Mouse (Mus musculus) limb, embryonic 12.5 days (tissue): ENCODE data around the gene Cit. TPM values are rescaled to one million over a fixed set of nuclear protein-coding genes. Genes with fewer than 3 reads are reported as not detected.

Experiments
- ATAC-seq: fragments of 200-750 bp; cut with Nextera tagmentation; 2 replicates; pipeline ENCODE4 v1.8.0; 2017; ENCODE audit warnings: low read depth, moderate TSS enrichment; ENCODE audit not compliant: insufficient number of reproducible peaks, insufficient read depth, low FRiP score, low TSS enrichment
- H3K27ac ChIP-seq: fragments of 300-500 bp; sonication (generic); 2 replicates; pipeline ENCODE4 v1.5.1; 2016; ENCODE audit warnings: mild to moderate bottlenecking, moderate library complexity
- H3K27me3 ChIP-seq: fragments of 300-500 bp; sonication (generic); 2 replicates; pipeline ENCODE4 v1.6.1; 2016; ENCODE audit warnings: mild to moderate bottlenecking, moderate library complexity
- H3K36me3 ChIP-seq: fragments of 300-500 bp; sonication (generic); 2 replicates; pipeline ENCODE4 v1.6.1; 2016; ENCODE audit warnings: mild to moderate bottlenecking, moderate library complexity
- H3K4me1 ChIP-seq: fragments of 300-500 bp; sonication (generic); replicated peaks from 2 replicates; pipeline ENCODE4 v1.6.1; 2016
- H3K4me2 ChIP-seq: fragments of 300-500 bp; sonication (generic); 2 replicates; pipeline ENCODE4 v1.6.1; 2016; ENCODE audit warnings: mild to moderate bottlenecking, moderate library complexity
- H3K4me3 ChIP-seq: fragments of 300-500 bp; sonication (generic); replicated peaks from 2 replicates; pipeline ENCODE4 v1.5.1; 2016; ENCODE audit warnings: mild to moderate bottlenecking
- H3K9ac ChIP-seq: fragments of 300-500 bp; sonication (generic); replicated peaks from 2 replicates; pipeline ENCODE4 v1.6.1; 2016; ENCODE audit warnings: mild to moderate bottlenecking, moderate library complexity
- H3K9me3 ChIP-seq: fragments of 300-500 bp; sonication (generic); 2 replicates; pipeline ENCODE4 v1.6.1; 2016; ENCODE audit warnings: mild to moderate bottlenecking, moderate library complexity
- WGBS: fragments of 180-500 bp; shearing (Covaris S2); methylation state at CpG from one replicate; pipeline ENCODE4 v1.1.7; 2016; 5-methylcytosine and 5-hydroxymethylcytosine counted together
- polyA plus RNA-seq: library from polyadenylated mRNA; unstranded; fragments of >200 nt; fragmentation: Nextera tagmentation; extraction: Ambion mirVana; gene quantifications from 2 replicates; pipeline ENCODE4 v1.2.1, GENCODE M21; 2016

Cit gene
- polyA plus RNA-seq, 1 experiment from 2014 or later = 41.5 TPM

DNA sequence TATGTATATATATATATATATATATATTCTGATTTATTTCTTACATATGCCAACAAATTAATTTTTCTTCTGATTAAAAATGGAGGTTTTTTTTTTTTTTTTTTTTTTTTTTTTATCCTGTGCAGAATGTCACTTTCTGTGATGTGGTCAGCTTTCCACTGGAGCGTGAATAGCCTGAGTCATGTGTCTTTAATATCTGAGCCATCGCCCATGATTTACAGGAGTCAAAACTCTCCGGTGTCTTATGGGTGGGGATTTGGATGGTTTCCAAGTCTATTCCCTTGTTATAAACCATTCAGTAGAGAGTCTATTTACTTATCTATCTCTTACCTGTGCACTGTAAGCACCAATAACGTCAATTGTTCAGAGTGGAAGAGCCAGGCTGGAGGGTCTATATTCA is 27.9 kb downstream of the Cit start:
- Histone ChIP-seq H3K27me3 (no peaks in the 10 kb centered on the region), H3K4me3 (no peak overlapping the region), H3K36me3 (peaks cover 44% of the 10 kb centered on the region), H3K27ac (no peak overlapping the region), H3K4me2 (no peak overlapping the region), H3K4me1 (no peaks in the 10 kb centered on the region), H3K9ac (no peak overlapping the region), H3K9me3 (no peaks in the 10 kb centered on the region)
- ATAC-seq = no peak
- 86% methylated on average over 4 of the region's 4 CpGs for WGBS

DNA sequence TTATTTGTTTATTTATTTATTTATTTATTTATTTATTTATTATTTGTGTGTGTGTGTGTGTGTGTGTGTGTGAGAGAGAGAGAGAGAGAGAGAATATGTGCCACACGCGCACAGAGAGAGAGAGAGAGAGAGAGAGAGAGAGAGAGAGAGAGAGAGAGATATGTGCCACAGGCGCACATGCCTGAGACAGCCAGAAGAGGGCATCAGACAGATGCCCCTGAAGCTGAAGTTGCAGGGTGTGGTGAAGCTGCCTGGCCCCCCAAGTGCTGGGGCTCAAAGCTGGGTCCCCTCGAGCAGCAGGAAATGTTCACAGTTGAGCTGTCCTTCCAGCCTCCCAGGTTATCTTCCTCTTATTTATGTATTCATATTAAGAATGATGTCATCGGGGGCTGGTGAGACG is 32.3 kb downstream of the Cit start:
- Histone ChIP-seq H3K9me3 (no peaks in the 10 kb centered on the region), H3K27ac (no peak overlapping the region), H3K4me2 (no peak overlapping the region), H3K36me3 (peaks cover 48% of the 10 kb centered on the region), H3K4me3 (no peak overlapping the region), H3K27me3 (no peaks in the 10 kb centered on the region), H3K9ac (no peak overlapping the region), H3K4me1 (no peaks in the 10 kb centered on the region)
- WGBS = 93% methylated on average over 6 of the region's 6 CpGs
- ATAC-seq = no peak

- no peak overlapping the region for H3K9ac ChIP-seq
- no peak overlapping the region for H3K27ac ChIP-seq
- H3K36me3 ChIP-seq = peaks cover 54% of the 10 kb centered on the region
- H3K4me3 ChIP-seq = no peak overlapping the region
- H3K9me3 ChIP-seq = no peaks in the 10 kb centered on the region
- no peak for ATAC-seq
- no peaks in the 10 kb centered on the region for H3K4me1 ChIP-seq
- WGBS = 78% methylated on average over 9 of the region's 9 CpGs
- H3K27me3 ChIP-seq = no peaks in the 10 kb centered on the region
- H3K4me2 ChIP-seq = no peak overlapping the region
Observed at GRCm38 (mm10) chr5:115882165-115882564, 37.1 kb downstream of the Cit start.

- Histone ChIP-seq H3K9ac (no peak overlapping the region), H3K4me1 (no peaks in the 10 kb centered on the region), H3K4me2 (no peak overlapping the region), H3K27me3 (no peaks in the 10 kb centered on the region), H3K9me3 (no peaks in the 10 kb centered on the region), H3K4me3 (no peak overlapping the region), H3K36me3 (peaks cover 67% of the 10 kb centered on the region), H3K27ac (no peak overlapping the region)
- ATAC-seq = no peak
- 92% methylated on average over 9 of the region's 9 CpGs for WGBS
Observed at GRCm38 (mm10) chr5:115884429-115884828, 39.4 kb downstream of the Cit start.

DNA sequence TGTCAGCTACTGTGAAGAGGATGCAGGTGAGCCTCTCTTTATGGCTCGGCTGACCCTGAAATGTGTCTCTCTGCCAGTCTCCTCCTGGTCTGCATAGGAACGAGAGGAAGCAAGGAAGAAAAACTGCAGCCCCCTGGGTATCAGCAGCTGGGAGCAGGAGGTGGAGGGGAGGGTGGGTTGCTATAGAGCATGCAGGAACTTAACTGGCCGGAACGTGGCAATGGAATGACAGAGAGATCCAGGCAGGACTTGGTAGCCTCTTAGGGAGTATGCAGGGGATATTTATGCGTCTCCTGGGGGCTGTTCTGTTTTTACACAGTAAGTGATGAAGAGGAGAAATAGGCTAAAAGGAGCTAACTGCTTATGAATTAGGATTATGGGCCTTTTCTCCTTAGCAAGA is 48.7 kb downstream of the Cit start:
- Histone ChIP-seq H3K27ac (no peak overlapping the region), H3K9me3 (no peaks in the 10 kb centered on the region), H3K4me2 (no peak overlapping the region), H3K4me3 (no peak overlapping the region), H3K4me1 (no peaks in the 10 kb centered on the region), H3K27me3 (no peaks in the 10 kb centered on the region), H3K36me3 (peaks cover 37% of the 10 kb centered on the region), H3K9ac (no peak overlapping the region)
- 64% methylated on average over 5 of the region's 5 CpGs for WGBS
- ATAC-seq = no peak

DNA sequence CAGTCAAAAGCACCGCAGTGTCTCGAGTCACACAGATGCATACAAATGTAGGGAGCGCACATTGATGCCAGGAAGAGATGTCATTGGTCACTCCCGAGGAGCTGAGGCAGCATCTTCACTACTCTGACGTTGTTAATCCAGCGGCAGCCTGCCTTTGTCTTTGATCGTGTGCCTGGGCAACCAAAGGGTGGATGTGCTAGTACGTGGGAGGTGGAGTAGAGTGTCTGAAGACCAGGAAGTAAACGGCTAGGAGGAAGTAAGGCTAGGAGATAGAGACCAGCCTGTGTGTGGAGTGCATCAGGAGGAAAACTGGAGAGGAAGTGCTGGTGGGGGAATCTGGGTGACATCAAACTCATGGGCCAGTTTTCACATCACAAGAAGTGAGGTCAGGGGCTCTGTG is 52.0 kb downstream of the Cit start:
- no peak for ATAC-seq
- peaks cover 9% of the 10 kb centered on the region; the same call in 1 of the 2 replicates for H3K36me3 ChIP-seq
- no peaks in the 10 kb centered on the region for H3K9me3 ChIP-seq
- no peaks in the 10 kb centered on the region for H3K27me3 ChIP-seq
- no peak overlapping the region for H3K4me2 ChIP-seq
- no peak overlapping the region for H3K4me3 ChIP-seq
- 75% methylated on average over 9 of the region's 9 CpGs for WGBS
- no peaks in the 10 kb centered on the region for H3K4me1 ChIP-seq
- no peak overlapping the region for H3K27ac ChIP-seq
- H3K9ac ChIP-seq = no peak overlapping the region

- Histone ChIP-seq H3K27me3 (peaks cover 3% of the 10 kb centered on the region; the same call in 1 of the 2 replicates), H3K4me2 (peak overlapping the region; percentile 75), H3K4me1 (peaks cover 22% of the 10 kb centered on the region), H3K4me3 (peak overlapping the region; percentile 39), H3K9me3 (no peaks in the 10 kb centered on the region), H3K36me3 (peaks cover 8% of the 10 kb centered on the region; the same call in 1 of the 2 replicates), H3K9ac (peak overlapping the region; percentile 24), H3K27ac (no peak overlapping the region)
- ATAC-seq = 0 out of 2 replicates have a peak, but pooled peaks have one; percentile 32
- 6% methylated on average over 38 of the region's 38 CpGs for WGBS
Observed at GRCm38 (mm10) chr5:115907037-115908009, 62.2 kb downstream of the Cit start.

- no peak for ATAC-seq
- WGBS = 18% methylated on average over 10 of the region's 10 CpGs
- Histone ChIP-seq H3K9me3 (no peaks in the 10 kb centered on the region), H3K9ac (no peak overlapping the region), H3K27ac (no peak overlapping the region), H3K4me3 (no peak overlapping the region), H3K36me3 (peaks cover 13% of the 10 kb centered on the region; the same call in 1 of the 2 replicates), H3K27me3 (peaks cover 3% of the 10 kb centered on the region; the same call in 1 of the 2 replicates), H3K4me1 (peaks cover 22% of the 10 kb centered on the region), H3K4me2 (peak overlapping the region; percentile 75)
Observed at GRCm38 (mm10) chr5:115908251-115908650, 63.2 kb downstream of the Cit start.

- Histone ChIP-seq H3K27ac (no peak overlapping the region), H3K4me2 (0 out of 2 replicates have a peak overlapping the region, but pooled peaks have one; percentile 75), H3K36me3 (peaks cover 13% of the 10 kb centered on the region; the same call in 1 of the 2 replicates), H3K9me3 (no peaks in the 10 kb centered on the region), H3K4me1 (peaks cover 22% of the 10 kb centered on the region), H3K9ac (no peak overlapping the region), H3K4me3 (no peak overlapping the region), H3K27me3 (peaks cover 3% of the 10 kb centered on the region; the same call in 1 of the 2 replicates)
- no peak for ATAC-seq
- 63% methylated on average over 12 of the region's 12 CpGs for WGBS
Observed at GRCm38 (mm10) chr5:115908699-115909098, 63.6 kb downstream of the Cit start.

DNA sequence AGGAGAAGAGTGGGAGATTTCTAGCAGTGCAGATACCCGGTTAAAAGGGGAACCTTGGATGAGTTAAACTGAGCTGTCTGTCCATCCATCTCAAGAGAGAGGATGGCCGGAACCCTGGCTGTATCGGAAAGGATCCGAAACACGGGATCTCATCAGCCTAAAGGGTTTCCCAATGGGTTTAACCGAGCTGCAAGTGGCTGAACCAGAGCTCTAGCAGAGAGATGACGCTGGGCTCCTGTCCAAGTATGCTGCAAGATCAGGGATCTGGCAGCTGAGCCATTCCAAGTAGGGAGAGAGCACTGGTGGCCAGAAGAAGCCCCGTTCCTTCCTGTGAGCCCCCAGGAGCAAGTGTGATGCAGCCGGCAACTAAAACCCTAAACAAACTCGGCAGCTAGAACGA is 64.0 kb downstream of the Cit start:
- Histone ChIP-seq H3K27ac (no peak overlapping the region), H3K27me3 (peaks cover 3% of the 10 kb centered on the region; the same call in 1 of the 2 replicates), H3K36me3 (peaks cover 17% of the 10 kb centered on the region; the same call in 1 of the 2 replicates), H3K4me2 (no peak overlapping the region), H3K9ac (no peak overlapping the region), H3K4me1 (peaks cover 22% of the 10 kb centered on the region), H3K9me3 (no peaks in the 10 kb centered on the region), H3K4me3 (no peak overlapping the region)
- no peak for ATAC-seq
- 69% methylated on average over 11 of the region's 11 CpGs for WGBS

DNA sequence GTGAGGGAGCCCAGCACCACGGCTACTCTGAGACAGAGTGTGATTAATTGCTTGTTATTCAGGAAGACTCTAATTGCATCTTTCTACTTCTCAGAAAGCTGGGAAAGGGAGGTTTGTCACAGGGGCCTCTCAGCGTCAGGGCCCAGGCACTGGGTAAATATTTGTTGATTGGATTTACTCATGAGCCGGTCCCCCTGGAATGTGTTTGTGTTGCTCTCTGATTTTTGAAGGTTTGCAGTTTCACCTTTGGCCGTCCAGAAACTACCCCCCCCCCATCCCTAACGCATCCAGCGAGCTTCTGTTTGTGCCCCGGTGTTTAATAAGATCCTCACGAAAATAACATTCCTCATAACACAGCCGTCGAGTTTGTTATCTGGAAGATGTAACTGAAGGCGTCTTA is 65.4 kb downstream of the Cit start:
- Histone ChIP-seq H3K27me3 (peaks cover 3% of the 10 kb centered on the region; the same call in 1 of the 2 replicates), H3K36me3 (peaks cover 13% of the 10 kb centered on the region; the same call in 1 of the 2 replicates), H3K4me2 (no peak overlapping the region), H3K27ac (no peak overlapping the region), H3K4me3 (no peak overlapping the region), H3K9ac (no peak overlapping the region), H3K4me1 (peaks cover 22% of the 10 kb centered on the region), H3K9me3 (no peaks in the 10 kb centered on the region)
- WGBS = 54% methylated on average over 11 of the region's 11 CpGs
- no peak for ATAC-seq
